Mouse (Mus musculus): ENCODE data around the gene Des. TPM values are rescaled to one million over a fixed set of nuclear protein-coding genes. Genes with fewer than 3 reads are reported as not detected.

Gene Des
- total RNA-seq (2023), result 0.38 TPM

DNA sequence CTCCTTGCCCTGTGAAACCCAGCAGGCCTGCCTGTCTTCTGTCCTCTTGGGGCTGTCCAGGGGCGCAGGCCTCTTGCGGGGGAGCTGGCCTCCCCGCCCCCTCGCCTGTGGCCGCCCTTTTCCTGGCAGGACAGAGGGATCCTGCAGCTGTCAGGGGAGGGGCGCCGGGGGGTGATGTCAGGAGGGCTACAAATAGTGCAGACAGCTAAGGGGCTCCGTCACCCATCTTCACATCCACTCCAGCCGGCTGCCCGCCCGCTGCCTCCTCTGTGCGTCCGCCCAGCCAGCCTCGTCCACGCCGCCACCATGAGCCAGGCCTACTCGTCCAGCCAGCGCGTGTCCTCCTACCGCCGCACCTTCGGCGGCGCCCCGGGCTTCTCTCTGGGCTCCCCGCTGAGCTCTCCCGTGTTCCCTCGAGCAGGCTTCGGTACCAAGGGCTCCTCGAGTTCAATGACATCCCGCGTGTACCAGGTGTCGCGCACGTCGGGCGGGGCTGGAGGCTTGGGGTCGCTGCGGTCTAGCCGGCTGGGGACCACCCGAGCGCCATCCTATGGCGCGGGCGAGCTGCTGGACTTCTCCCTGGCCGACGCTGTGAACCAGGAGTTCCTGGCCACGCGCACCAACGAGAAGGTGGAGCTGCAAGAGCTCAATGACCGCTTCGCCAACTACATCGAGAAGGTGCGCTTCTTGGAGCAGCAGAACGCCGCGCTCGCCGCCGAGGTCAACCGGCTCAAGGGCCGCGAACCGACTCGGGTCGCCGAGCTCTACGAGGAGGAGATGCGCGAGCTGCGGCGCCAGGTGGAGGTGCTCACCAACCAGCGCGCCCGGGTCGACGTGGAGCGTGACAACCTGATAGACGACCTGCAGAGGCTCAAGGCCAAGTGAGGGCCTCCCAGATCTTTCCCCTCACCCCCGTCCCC lies at the start of gene Des:
Des (plus strand) TSS at position 218 of the 920 bp plus-strand sequence.

DNA sequence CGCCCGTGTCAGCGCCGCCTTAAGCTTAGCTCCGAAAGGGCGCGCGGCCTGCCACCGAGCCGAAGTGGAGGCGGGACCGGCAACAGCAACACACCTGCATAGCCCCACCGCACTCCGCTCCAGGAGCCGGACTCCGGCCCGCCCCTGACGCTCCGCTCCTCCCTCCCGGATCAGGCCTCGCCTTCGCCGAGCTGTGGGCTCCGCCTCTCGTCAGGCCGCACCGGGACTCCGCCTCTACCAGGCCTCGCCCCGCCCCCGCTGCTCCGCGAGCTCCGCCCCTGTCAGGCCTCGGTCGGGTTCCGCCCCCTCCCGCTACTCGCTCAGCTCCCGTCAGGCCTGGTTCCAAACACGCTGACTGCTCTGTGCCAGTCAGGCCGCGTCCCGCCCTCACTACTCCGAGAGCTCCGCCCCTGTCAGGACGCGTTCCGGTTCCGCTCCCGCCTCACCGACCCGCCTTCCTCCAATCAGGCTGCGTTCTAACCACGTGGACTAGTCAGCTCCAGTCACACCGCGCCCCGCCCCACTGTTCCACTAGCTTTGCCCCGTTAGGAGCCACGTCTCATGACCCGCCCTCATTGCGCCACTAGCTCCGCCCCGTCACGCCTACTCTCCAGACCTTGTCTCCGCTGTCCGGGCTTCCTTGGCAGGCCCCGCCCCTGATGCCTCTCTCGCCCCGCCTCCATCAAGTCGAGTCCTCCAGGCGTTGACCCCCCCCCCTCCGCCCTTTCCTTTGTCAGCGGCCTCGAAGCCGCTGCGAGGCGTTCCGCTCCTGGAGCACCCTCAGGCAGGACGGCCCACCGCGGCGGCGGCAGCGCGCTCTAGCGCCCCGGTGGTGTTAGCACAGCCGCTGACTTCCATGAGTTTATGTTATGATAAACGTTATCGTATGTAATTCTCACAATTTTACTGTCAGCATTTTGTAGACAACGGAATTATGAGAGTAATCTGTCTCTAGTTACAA lies 42.6 kb upstream of the Des start, which contains the start of gene Dnpep:
Dnpep (minus strand) TSS at position 750 of the 961 bp plus-strand sequence.

DNA sequence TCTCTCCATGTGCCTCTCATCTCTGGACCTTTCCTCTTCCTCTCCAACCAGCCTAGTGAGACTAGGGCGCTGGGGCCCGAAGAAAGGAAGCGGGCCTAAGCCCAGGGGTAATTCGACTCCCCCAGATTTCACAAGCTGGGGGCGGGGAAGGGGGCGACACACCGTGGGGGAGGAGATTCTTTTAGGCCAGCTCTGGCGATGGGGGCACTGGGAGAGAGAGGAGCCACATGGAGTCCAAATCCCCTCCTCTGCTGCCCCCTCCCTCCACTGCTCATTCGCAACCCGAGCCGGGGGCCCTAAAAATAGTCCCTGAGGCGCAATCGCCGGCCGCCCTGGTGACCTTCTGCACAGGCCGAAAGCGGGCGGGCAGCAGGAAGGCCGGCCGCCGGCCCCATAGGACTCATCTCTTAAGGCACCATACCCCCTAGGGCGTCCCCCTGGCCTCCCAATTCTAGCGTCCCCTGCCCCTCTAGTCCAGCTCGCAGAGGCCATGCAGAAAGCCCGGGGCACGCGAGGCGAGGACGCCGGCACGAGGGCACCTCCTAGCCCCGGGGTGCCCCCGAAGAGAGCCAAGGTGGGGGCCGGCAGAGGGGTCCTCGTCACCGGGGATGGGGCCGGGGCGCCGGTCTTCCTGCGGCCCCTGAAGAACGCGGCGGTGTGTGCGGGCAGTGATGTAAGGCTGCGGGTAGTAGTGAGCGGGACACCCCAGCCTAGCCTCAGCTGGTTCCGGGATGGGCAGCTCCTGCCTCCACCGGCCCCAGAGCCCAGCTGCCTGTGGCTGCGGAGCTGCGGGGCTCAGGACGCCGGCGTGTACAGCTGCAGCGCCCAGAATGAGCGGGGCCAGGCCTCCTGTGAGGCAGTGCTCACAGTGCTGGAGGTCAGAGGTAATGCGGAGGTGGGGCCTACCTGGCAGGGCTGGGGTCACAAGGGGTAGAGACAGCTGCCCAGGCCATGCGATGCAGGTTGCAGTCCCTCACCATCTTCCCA lies 15.1 kb downstream of the Des start, which contains the start of gene Speg:
Speg (plus strand) TSS at position 348 of the 987 bp plus-strand sequence.

Other genes starting within 250 kb of the Des start
- 4.0 TPM for gene Nhej1, start 235.1 kb upstream of the Des start, total RNA-seq (2023)
- gene Slc23a3, start 226.4 kb upstream of the Des start, total RNA-seq (2023), result 3.0 TPM
- gene Cnppd1, start 217.6 kb upstream of the Des start, total RNA-seq (2023), result 128 TPM
- gene Retreg2, start 217.6 kb upstream of the Des start, total RNA-seq (2023), result 87.9 TPM
- gene Zfand2b, start 191.7 kb upstream of the Des start, total RNA-seq (2023), result 42.9 TPM
- 3.8 TPM for gene Abcb6, start 179.9 kb upstream of the Des start, total RNA-seq (2023)
- 27.2 TPM for gene Ankzf1, start 168.2 kb upstream of the Des start, total RNA-seq (2023)
- gene Atg9a, start 168.1 kb upstream of the Des start, total RNA-seq (2023), result 38.5 TPM
- gene Glb1l, start 149.5 kb upstream of the Des start, total RNA-seq (2023), result 7.8 TPM
- gene Stk16, start 149.5 kb upstream of the Des start, total RNA-seq (2023), result 74.9 TPM
- 192 TPM for gene Tuba4a, start 140.5 kb upstream of the Des start, total RNA-seq (2023)
- gene A630095N17Rik, start 128.2 kb upstream of the Des start, total RNA-seq (2023), result not detected
- gene Dnajb2, start 123.9 kb upstream of the Des start, total RNA-seq (2023), result 57.5 TPM
- gene Ptprn, start 95.8 kb upstream of the Des start, total RNA-seq (2023), result 0.53 TPM
- gene Resp18, start 81.9 kb upstream of the Des start, total RNA-seq (2023), result not detected
- gene Dnpep, start 42.3 kb upstream of the Des start, total RNA-seq (2023), result 33.5 TPM
- gene Speg, start 15.0 kb downstream of the Des start, total RNA-seq (2023), result 0.41 TPM
- gene Gmppa, start 75.6 kb downstream of the Des start, total RNA-seq (2023), result 60.7 TPM
- gene Asic4, start 90.1 kb downstream of the Des start, total RNA-seq (2023), result not detected
- 28.2 TPM for gene Chpf, start 119.0 kb downstream of the Des start, total RNA-seq (2023)
- 2.8 TPM for gene Tmem198, start 119.2 kb downstream of the Des start, total RNA-seq (2023)
- 2.0 TPM for gene Obsl1, start 146.1 kb downstream of the Des start, total RNA-seq (2023)
- 1.2 TPM for gene Inha, start 146.7 kb downstream of the Des start, total RNA-seq (2023)
- gene Stk11ip, start 161.2 kb downstream of the Des start, total RNA-seq (2023), result 82.6 TPM
- gene Slc4a3, start 185.9 kb downstream of the Des start, total RNA-seq (2023), result 0.98 TPM